Mouse (Mus musculus) hindlimb bud, embryonic 11.5 days (tissue): ENCODE measurements at regions not wholly inside any gene's neighbourhood (a gene's known extent, or its start where the extent isn't known, plus 50 kb on each side); places are given as distances from the start of the nearest gene placed in this dataset.
"Not testable (repeated sequence)": the region's sequence is repeated elsewhere in the genome, so short reads cannot be mapped to it uniquely, and the experiment has no call there.

Experiments
- DNase-seq: peaks from one replicate; pipeline ENCODE4 v3.0.0-alpha.2; 2012; ENCODE audit warnings: low read depth, low spot score; ENCODE audit errors: extremely low spot score

DNA sequence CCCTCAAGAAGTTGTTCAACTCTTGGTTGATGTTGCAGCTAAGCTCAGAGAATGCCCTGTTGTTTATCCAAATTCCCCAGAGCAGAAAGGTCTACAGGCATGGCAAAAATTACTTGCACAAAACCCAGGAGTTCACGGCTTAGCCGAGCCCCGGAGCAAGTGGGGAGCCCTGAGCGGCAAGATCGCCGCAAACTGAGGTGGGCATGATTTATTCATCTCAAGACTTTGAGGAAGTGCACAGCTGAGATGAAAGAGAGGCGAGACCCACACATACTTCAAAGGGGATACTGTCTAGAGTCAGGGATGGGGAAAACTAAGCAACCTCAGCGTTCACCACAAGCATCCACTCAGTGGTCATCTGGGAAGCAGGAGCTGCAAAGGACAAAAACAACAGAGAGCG, 355.3 kb upstream of the Cdh4 start:
- no peak for DNase-seq

DNA sequence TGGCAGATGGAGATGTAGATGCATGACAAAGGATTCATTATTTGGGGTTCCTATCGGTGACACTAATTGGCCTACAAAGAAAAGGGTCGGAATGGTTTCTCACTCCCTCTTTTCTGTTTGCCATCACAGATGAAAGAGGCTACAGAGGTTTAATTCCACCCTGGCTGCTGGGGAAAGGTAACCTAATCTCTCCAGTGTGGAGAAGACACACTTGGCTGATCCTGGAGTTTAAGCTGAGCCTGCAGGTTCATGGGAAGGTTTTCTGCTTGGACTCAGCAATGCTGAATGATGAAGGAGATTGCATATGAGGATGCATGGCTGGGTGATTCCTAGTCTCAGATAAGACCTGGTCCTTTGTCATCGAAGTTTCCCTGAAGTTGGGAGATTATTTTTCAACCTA, 350.8 kb upstream of the Cdh4 start:
- DNase-seq, result no peak

DNA sequence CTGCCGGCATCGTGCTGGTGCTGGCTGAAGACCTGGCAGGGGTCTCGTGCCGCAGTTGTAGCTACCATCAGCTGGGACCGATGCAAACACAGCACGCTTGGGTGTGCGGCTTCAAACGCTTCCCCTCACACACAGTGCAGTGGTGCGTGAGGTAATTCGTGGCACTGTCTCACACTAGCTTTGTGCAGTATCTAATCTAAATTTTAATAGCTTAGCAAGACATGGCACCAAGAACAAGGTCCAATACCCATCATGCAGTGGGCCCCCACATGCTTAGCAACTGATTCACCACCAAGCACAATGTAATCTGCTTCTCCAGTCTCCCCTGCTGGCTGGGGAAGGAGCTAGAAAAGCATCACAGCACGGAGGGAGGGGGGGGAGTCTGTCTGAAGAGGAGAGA, 348.2 kb upstream of the Cdh4 start:
- DNase-seq, result no peak

DNA sequence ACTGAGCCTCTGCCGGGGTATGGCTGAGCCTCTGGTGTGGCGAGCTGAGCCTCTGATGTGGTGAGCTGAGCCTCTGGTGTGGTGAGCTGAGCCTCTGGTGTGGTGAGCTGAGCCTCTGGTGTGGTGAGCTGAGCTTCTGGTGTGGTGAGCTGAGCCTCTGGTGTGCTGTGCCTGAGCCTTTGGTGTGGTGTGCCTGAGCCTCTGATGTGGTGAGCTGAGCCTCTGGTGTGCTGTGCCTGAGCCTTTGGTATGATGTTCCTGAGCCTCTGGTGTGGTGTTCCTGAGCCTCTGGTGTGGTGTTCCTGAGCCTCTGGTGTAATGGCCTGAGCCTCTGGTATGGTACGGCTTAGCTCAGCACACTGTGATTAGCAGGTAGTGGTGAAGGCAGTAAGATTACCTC, 346.2 kb upstream of the Cdh4 start:
- DNase-seq, result no peak

DNA sequence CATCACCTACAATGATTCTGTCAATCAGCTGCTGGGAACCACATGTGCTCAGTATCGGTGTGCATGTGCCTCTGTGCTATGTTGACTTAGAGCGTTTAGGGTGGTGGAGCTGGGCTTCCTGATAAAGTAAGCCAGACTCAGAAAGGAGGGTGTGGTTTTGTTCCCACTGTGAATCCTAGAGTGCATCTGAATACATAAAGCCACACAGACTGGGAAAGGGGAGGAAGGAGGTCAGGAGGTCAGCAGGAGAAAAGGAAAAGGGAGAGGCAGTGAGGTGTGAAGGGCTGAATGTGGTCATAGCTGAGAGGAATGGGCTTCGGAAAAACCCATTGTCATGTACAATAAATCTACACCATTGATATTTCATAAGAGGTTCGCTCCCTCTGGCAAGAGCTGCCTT, 345.4 kb upstream of the Cdh4 start:
- no peak for DNase-seq

DNA sequence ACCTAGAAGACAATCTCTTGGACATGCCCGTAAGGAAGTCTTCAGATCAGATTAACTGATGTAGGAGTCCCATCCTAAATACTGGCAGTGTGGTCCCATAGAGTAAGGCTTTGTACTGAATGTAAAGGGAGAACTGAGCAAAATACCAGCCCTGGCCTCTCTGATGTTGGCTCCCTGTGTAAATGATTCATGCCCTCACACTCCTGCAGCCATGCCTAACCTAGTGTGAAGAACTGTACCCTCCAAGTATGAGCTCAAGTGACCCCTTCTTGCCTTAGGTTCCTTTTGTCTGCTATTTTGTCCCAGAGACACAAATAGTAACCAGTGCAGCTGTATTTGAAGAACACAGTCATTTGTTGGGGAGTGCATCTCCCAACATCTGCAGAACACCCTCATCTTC, 342.4 kb upstream of the Cdh4 start:
- DNase-seq, result no peak

DNA sequence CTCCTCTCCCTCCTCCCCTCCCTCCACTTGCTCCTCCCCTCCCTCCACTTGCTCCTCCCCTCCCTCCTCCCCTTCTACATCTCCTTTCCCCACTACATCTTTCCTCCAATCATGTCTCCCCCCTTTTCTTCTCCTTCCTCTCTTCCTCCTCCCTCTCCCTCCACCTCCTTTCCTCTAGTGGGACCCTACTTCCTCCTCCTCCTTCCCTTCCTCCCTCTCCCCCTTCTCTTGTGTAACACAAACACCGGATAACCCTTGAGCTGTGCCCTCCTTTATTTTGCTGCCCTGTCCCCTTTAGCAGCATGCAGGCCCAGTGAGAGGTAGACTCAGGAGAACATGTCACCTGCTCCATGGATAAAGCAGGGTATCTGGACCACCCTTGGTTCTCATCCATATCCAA, 339.1 kb upstream of the Cdh4 start:
- DNase-seq, result no peak

DNA sequence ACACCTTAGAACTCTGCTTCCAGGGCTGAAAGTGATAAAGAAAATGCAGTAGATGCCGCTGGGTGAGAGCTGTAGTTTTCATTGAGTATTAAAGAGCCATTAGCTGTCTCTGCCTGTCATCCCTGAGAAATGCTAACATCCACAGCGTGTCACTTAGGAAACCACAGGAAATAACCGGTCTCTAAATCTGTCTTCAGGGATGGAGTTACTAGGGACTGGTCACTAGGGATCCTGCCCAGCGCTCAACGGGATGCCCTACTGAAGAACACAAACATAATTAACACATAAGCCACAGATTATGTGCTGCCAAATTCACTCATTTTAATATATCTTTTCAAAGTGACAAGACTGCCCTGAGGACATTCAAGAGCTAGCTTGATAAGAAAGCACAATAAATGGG, 329.3 kb upstream of the Cdh4 start:
- DNase-seq, result no peak

DNA sequence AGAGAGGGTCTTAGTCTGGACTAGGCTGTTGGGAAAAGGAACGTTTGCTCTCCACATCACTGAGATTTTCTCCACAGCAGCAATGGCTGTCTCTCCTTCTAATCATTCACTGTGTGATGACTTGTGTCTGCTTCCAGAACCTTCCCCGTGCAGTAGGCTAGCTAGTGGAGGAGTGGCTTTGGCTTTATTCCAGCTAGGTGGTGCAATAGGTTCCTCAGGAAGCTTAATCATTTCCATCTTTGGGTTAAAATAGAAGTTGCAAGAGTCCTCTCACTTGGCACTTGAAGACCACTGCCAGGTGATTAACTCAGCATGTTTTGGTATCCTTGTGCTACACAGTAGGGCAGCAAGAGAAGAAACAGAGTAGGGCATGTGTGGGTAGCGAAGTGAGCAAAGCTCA, 314.2 kb upstream of the Cdh4 start:
- no peak for DNase-seq

DNA sequence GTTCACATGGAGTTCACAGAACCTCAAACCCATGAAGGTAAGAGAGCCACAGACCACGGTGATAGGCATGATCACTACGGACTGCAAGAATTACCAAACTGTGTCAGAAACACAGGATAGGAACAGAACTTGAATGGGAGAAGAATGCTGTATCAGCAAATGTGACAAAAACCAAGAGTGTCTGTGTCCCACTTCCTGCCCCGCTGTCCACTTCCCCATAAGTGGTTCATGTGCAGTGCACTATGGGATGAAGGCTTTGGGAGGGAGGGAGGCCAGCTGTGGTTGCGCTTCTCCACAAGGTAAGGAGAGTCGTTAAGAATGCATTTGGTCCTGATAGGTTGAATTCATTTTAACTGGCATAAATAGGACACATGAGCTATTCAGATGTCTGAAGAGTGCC, 313.8 kb upstream of the Cdh4 start:
- DNase-seq, result no peak

DNA sequence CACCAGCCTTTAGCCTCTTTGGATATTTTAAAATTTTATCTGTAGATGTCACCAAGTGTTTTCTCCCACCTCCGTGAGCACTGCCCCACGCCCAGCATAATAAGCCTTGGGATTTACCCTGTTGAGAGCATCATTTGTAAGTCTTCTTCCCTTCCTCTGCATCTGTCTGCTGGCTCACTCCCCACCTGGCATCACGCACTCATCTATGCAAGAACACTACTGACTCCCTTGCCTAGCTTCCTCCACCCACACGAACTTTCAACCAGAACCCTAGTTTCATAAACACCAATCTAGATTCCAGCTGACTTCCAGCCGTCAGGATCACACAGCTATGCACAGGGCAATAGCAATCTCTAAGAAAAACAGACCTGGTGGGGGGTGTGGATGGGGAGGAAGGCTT, 311.2 kb upstream of the Cdh4 start:
- no peak for DNase-seq

DNA sequence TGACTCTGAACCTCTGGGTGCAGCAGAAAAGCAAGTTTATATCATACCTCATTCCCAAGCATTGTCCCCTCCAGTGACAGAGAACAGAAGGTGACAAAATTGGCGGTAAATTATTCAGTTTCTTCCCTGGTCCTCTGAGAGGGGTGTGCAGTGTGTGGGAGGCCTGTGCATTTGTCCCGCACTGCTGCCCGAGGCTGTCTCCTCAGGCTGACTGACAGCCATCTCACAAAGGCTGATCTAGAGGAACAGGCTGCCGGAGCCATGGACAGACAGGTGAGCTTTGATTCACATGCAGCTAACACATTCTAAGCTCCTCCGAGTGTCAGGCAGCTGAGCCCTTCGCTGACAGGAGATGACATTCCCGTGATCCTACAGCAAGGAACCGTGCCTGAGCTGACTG, 299.9 kb upstream of the Cdh4 start:
- DNase-seq, result no peak

DNA sequence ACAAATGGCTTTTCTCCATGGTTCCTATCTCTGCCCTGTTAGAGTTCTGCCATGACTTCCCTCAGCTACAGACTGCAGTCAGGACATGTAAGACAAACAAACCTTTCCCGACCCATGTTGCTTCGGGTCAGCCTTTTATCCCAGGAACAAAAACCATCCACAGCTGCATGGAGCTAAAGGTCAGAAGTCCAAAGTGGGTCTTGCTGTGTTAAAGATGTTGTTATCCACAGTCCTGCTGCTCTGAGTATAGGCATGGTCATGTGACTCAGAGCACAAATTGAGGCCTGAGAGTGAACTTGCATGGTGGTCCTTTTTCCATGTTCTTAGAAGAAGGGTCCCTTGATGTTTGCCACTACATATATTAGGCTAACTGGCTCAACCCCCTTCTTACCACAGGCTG, 296.5 kb upstream of the Cdh4 start:
- DNase-seq, result no peak

DNA sequence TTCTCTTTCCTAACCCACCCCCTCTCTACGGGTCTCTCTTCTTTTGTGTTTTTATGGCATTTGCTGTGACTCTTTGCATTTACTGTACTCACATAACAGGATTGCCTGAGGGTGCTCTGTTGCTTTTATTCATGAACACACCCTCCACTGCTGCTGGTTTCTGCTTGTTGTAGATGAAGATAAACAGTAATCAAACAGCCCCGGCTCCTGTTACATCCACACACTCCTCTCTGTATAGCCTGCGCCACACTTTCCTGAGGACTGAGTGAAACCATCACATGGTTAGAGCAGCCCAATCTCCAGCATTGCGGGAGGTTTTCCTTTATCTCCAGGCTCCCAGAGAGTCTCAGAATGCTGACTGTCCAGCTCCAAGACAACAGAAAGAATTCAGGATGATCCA, 296.0 kb upstream of the Cdh4 start:
- DNase-seq, result no peak

DNA sequence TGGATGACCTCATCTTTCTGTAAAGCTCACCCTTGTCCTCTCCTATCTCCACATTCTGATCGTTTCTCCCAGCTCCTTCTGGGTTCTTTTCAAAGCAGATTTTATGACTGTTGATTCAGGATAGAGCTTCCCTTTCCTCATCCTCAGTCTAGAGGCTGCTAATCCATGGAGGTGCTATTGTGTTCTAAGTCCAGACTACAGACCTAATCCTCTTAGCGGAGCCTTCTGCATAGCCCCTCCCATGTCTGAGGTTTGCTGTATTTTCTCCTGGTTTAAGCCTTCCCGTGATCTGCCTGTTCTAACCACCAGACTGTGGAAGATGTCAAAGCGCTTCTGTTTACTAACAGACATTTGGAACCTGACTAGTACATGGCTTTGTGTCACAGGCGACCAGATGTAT, 294.0 kb upstream of the Cdh4 start:
- DNase-seq, result no peak

DNA sequence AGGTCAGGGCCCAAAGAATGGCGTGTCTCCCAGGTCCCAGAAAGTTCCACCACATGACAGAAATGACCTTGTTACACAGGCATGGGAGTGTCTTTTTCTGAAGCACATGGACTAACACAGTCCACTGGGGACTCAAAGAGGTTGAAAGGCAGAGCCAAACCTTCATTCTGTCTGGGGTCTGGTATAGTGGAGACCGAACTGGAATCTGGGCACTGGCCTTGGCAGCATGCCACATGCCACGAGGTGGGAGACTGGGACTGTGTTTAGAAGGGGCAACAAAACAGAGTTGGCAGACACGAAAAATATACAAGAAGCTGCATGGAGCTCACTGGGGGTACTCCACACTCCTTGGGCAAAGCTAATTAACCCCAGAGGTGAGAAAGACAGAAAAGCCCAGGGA, 293.6 kb upstream of the Cdh4 start:
- no peak for DNase-seq

DNA sequence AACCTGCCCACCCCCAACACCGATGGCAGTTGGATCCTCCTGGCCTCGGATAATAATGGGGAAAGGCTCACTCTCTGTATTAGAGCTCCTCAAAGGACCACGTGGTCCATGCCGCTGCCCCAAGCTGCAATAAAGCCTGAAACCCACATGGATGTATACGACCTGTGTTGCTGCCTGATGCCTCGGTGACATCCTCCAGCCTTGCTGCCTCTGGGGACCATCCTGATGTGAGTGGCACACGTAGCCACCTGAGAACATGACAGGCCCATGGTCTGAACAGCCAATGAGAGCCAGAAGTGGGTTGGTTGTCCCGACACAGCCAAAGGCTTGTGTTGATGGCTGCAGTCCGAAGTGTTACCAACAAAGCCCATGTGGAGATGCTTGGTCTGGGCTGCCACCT, 283.4 kb upstream of the Cdh4 start:
- DNase-seq, result no peak

DNA sequence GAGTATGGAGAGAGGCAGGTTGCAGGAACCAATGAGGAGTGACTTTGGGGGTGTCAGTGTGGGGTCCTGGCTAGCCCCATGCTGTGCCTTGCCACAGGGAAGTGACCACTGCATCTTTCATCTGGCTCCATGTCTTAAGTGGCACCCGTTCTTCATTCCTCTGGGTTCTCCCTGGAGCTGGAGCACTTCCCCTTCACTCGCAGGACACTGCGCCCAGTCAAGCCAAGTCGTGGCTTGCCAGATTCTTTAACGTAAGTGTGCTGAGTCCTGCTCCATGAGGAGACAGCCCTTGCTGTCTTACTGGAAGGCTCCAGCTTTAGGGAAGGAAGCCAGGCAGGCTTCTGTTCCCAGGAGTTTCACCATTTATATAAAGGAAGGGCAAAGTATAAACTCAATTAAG, 279.1 kb upstream of the Cdh4 start:
- no peak for DNase-seq

DNA sequence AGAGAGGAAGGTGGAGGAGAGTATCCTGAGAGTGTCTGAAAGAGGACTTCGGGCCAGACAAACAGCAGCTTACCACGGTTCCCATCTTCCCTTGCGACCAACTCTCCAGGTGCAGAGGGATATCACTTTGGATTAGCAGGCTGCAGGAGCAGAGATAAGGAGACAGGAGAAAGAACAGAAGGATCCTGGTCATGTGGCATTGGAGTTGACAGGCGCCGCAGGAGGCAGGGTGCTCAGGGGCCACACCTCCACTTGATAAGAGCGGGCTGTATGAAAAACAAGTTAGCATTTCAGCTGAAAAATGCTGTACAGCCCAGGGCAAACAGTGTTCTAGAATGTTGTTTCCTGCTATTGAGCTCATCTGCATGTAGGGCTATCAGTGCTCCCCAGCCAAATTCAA, 272.1 kb upstream of the Cdh4 start:
- DNase-seq, result no peak

DNA sequence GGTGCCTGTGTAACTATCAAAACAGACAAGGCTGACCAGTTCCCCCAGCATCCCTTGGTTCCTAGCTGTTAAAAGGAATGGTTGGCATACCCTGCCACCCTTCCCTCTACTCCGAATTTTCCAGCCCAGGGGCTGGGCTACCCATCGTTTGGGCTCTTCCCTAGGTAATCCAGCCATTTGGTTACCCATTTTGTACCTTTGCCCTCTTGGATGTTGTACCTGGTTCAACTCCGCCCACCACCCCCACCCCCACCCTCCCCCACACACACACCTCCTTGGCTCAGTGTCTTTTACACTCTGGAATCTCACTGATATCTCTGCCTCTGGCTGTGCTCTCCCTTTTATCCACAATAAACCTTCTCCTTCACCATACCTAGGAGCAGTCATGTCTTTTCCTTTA, 271.6 kb upstream of the Cdh4 start:
- DNase-seq, result no peak

DNA sequence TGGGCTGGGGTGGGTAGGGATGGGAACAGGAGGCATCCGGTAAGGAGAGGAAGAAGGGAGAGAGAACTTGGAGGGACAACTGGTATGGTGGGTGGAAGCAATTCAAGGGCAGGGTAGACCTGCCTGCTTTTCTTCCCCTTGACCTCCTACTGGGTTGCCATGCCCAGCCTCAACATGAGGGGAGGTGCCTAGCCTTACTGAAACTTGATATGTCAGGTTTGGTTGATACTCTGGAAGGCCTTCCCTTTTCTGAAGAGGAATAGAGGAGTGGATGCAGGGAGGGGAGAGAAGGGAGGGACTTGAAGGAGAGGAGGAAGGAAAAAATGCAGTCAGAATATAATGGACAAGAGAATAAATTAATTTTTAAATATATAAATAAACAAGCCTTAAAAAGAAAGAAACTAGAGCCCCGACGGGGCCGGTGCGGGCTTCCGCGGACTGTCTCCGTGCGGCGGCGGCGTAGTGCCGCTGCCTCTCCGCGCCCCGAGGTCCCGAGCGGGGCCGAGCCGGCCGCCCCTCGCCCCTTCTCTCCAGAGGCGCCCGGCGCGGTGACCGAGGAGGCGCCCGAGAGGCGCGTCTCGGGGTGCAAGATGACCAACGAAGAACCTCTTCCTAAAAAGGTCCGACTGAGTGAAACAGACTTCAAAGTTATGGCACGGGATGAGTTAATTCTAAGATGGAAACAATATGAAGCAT, 265.2 kb upstream of the Cdh4 start:
- not testable (repeated sequence) for DNase-seq

DNA sequence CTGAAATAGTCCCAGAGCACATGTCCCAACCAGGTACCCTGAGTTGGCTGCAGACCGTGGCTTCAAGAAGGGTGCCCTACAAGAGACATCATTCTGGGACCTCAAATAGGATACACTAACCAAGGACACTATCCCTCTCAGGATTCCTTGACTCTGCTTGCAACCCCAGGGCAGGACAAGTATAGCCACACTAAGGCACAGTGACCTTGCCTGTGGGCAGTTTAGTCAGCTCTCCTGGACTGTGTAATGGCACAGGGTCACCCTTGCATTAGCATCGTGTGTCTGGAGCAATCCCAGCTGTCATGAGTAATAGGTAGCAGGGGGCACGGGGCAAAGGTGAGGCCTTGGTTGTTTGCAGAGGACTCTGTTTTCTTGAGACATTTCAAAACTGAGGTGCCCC, 260.9 kb upstream of the Cdh4 start:
- no peak for DNase-seq

DNA sequence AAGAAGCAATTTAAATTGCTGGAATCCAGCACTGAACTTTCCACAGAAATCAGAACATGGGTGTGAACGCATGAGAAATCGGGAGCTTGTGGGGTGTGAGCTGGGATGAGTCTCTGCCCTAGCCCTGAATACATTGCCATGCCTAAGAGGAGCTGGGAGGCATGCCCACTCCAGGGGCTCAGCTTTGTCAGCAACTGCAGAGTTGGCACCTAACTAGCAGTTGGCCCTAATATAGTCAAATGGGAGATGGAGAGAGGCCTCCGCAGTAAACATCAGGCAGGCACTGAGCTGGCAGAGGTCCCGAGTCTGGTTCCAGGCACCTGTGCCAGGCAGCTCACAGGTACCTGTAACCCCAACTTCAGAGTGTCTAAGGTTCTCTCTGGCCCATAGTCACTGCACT, 260.1 kb upstream of the Cdh4 start:
- no peak for DNase-seq
